Mouse (Mus musculus) neural tube, embryonic 13.5 days (tissue): ENCODE measurements around the gene Cacna1g. TPM values are rescaled to one million over a fixed set of nuclear protein-coding genes. Genes with fewer than 3 reads are reported as not detected.

Source experiments
- ATAC-seq: fragments of 200-750 bp; cut with Nextera tagmentation; 2 replicates; pipeline ENCODE4 v1.8.0; 2017; ENCODE audit warnings: low read depth, mild to moderate bottlenecking, moderate TSS enrichment, moderate library complexity
- H3K27ac ChIP-seq: fragments of 300-500 bp; sonication (generic); replicated peaks from 2 replicates; pipeline ENCODE4 v1.5.1; 2015; ENCODE audit warnings: moderate library complexity, mild to moderate bottlenecking, inconsistent platforms
- H3K27me3 ChIP-seq: fragments of 300-500 bp; sonication (generic); 2 replicates; pipeline ENCODE4 v1.6.1; 2015; ENCODE audit warnings: mild to moderate bottlenecking, inconsistent platforms
- H3K36me3 ChIP-seq: fragments of 300-500 bp; sonication (generic); 2 replicates; pipeline ENCODE4 v1.6.1; 2015; ENCODE audit warnings: mild to moderate bottlenecking, inconsistent platforms
- H3K4me1 ChIP-seq: fragments of 300-500 bp; sonication (generic); replicated peaks from 2 replicates; pipeline ENCODE4 v1.6.1; 2015; ENCODE audit warnings: inconsistent platforms
- H3K4me2 ChIP-seq: fragments of 300-500 bp; sonication (generic); 2 replicates; pipeline ENCODE4 v1.6.1; 2015; ENCODE audit warnings: inconsistent platforms, mild to moderate bottlenecking, moderate library complexity
- H3K4me3 ChIP-seq: fragments of 300-500 bp; sonication (generic); 2 replicates; pipeline ENCODE4 v1.5.1; 2015; ENCODE audit warnings: mild to moderate bottlenecking, inconsistent platforms
- H3K9ac ChIP-seq: fragments of 300-500 bp; sonication (generic); 2 replicates; pipeline ENCODE4 v1.6.1; 2015; ENCODE audit warnings: moderate library complexity, mild to moderate bottlenecking, inconsistent platforms
- H3K9me3 ChIP-seq: fragments of 300-500 bp; sonication (generic); 2 replicates; pipeline ENCODE4 v1.6.1; 2016; ENCODE audit warnings: inconsistent platforms
- whole genome bisulfite sequencing: fragments of 180-500 bp; shearing (Covaris S2); methylation state at CpG from one replicate; pipeline ENCODE4 v1.1.7; 2015; 5-methylcytosine and 5-hydroxymethylcytosine counted together
- polyA plus RNA-seq: library from polyadenylated mRNA; unstranded; fragments of >200 nt; fragmentation: Nextera tagmentation; extraction: Ambion mirVana; gene quantifications from 2 replicates; pipeline ENCODE4 v1.2.1, GENCODE M21; 2015

Gene Cacna1g
- polyA plus RNA-seq, 1 experiment from 2014 or later = 8.9 TPM

- Histone ChIP-seq H3K36me3 (no peaks in the 10 kb centered on the region), H3K4me1 (peaks cover 6% of the 10 kb centered on the region), H3K4me3 (no peak overlapping the region), H3K9ac (no peak overlapping the region), H3K27ac (no peak overlapping the region), H3K9me3 (no peaks in the 10 kb centered on the region), H3K27me3 (no peaks in the 10 kb centered on the region), H3K4me2 (no peak overlapping the region)
- 80% methylated on average over 6 of the region's 6 CpGs for WGBS
- no peak for ATAC-seq
These were observed 104.0 kb downstream of the Cacna1g start for GRCm38 (mm10) chr11:94369981-94370380.

DNA sequence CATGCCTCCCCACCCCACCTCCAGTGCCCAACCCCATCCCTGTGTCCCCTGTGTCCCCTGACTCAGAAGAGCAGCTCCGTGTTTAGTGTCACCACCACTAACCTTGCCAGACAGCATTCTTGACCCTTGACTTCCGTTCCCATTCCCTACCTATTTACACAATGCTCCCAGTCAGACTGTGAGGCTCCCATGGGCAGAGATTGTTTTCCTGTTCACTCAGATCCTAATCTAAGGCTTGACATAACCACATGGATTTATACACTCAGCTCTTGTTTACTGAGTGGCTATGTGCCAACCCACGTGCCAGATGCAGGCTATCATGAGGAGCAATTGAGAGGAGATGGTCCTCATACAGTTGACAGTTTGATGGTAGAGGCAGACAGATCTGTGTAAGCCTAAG, 108.7 kb downstream of the Cacna1g start:
- Histone ChIP-seq H3K9me3 (no peaks in the 10 kb centered on the region), H3K4me1 (no peaks in the 10 kb centered on the region), H3K27ac (no peak overlapping the region), H3K36me3 (no peaks in the 10 kb centered on the region), H3K4me3 (no peak overlapping the region), H3K27me3 (no peaks in the 10 kb centered on the region), H3K9ac (no peak overlapping the region), H3K4me2 (no peak overlapping the region)
- 84% methylated on average over 3 of the region's 3 CpGs for WGBS
- ATAC-seq = no peak

GRCm38 (mm10) chr11:94363690-94364089, 110.3 kb downstream of the Cacna1g start:
- no peak for ATAC-seq
- Histone ChIP-seq H3K4me2 (no peak overlapping the region), H3K36me3 (no peaks in the 10 kb centered on the region), H3K4me1 (no peaks in the 10 kb centered on the region), H3K9ac (no peak overlapping the region), H3K27ac (no peak overlapping the region), H3K9me3 (no peaks in the 10 kb centered on the region), H3K27me3 (no peaks in the 10 kb centered on the region), H3K4me3 (no peak overlapping the region)
- WGBS = 85% methylated on average over 7 of the region's 7 CpGs

GRCm38 (mm10) chr11:94362101-94362500, 111.9 kb downstream of the Cacna1g start:
- H3K4me3 ChIP-seq = no peak overlapping the region
- no peak overlapping the region for H3K9ac ChIP-seq
- WGBS = 94% methylated on average over 5 of the region's 5 CpGs
- H3K36me3 ChIP-seq = no peaks in the 10 kb centered on the region
- no peaks in the 10 kb centered on the region for H3K27me3 ChIP-seq
- no peaks in the 10 kb centered on the region for H3K9me3 ChIP-seq
- no peaks in the 10 kb centered on the region for H3K4me1 ChIP-seq
- ATAC-seq = no peak
- H3K4me2 ChIP-seq = no peak overlapping the region
- no peak overlapping the region for H3K27ac ChIP-seq

DNA sequence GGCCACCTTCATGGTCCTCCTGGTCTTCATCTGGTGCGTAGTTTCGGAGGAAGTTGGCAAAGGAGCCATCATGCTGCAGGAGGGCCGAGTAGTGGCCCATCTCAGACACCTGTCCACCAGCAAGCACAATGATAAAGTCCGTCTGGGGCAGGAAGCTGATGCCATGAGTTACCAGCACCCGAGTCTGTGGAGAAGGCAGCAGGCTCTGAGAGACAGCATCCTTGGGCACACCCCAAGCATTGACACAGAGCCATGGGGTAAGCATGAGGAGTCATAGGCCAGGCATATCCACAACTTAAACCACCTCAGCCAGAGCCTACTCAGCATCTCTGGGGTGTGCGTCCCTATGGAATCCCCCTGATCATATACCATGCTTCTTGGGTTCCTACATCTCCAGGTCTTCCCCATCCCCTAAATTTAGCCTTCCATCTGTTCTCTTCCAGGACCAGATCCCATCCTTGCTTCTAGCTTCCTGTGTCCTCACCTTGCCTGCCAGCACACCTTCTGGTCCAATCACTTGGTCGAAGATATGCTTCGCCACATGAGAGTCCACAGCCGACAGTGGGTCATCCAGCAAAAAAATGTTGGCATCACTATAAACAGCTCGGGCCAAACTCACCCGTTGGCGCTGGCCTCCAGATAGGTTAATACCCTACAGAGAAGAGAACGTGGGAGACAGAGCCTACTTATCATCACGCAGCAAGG, 112.7 kb downstream of the Cacna1g start:
- H3K4me1 ChIP-seq = no peaks in the 10 kb centered on the region
- H3K4me2 ChIP-seq = no peak overlapping the region
- no peak overlapping the region for H3K27ac ChIP-seq
- H3K9me3 ChIP-seq = no peaks in the 10 kb centered on the region
- WGBS = 94% methylated on average over 14 of the region's 14 CpGs
- no peak overlapping the region for H3K9ac ChIP-seq
- no peaks in the 10 kb centered on the region for H3K27me3 ChIP-seq
- no peaks in the 10 kb centered on the region for H3K36me3 ChIP-seq
- ATAC-seq = no peak
- H3K4me3 ChIP-seq = no peak overlapping the region

- no peak overlapping the region for H3K9ac ChIP-seq
- no peak overlapping the region for H3K27ac ChIP-seq
- no peak overlapping the region for H3K4me2 ChIP-seq
- no peak overlapping the region for H3K4me3 ChIP-seq
- WGBS = 95% methylated on average over 12 of the region's 12 CpGs
- no peaks in the 10 kb centered on the region for H3K4me1 ChIP-seq
- H3K9me3 ChIP-seq = no peaks in the 10 kb centered on the region
- no peaks in the 10 kb centered on the region for H3K27me3 ChIP-seq
- ATAC-seq = no peak
- H3K36me3 ChIP-seq = no peaks in the 10 kb centered on the region
These were observed 114.8 kb downstream of the Cacna1g start for GRCm38 (mm10) chr11:94359168-94359567.

Other genes starting within 250 kb of the Cacna1g start
- gene Wfikkn2, start 228.2 kb downstream of the Cacna1g start, polyA plus RNA-seq = 3.3 and 5.1 TPM in 2 replicates
- gene Gm21885, start 192.3 kb downstream of the Cacna1g start, polyA plus RNA-seq = 0.27 TPM in 1 of 2 replicates, not detected in the other
- 146 and 151 TPM in 2 replicates for gene Luc7l3, start 152.2 kb downstream of the Cacna1g start, polyA plus RNA-seq
- 21.0 and 21.8 TPM in 2 replicates for gene Ankrd40, start 146.2 kb downstream of the Cacna1g start, polyA plus RNA-seq
- 0.68 and 1.0 TPM in 2 replicates for gene Abcc3, start 81.2 kb downstream of the Cacna1g start, polyA plus RNA-seq
- gene Spata20, start 12.0 kb upstream of the Cacna1g start, polyA plus RNA-seq = 0.28 TPM in 1 of 2 replicates, not detected in the other
- 0.24 and 0.51 TPM in 2 replicates for gene Epn3, start 25.8 kb upstream of the Cacna1g start, polyA plus RNA-seq
- gene Mycbpap, start 47.5 kb upstream of the Cacna1g start, polyA plus RNA-seq = 1.9 and 2.1 TPM in 2 replicates
- gene Rsad1, start 75.1 kb upstream of the Cacna1g start, polyA plus RNA-seq = 4.7 and 5.4 TPM in 2 replicates
- 0.45 and 1.7 TPM in 2 replicates for gene Chad, start 90.8 kb upstream of the Cacna1g start, polyA plus RNA-seq
- gene Acsf2, start 127.7 kb upstream of the Cacna1g start, polyA plus RNA-seq = 2.0 and 2.2 TPM in 2 replicates
- 169 and 170 TPM in 2 replicates for gene Lrrc59, start 155.6 kb upstream of the Cacna1g start, polyA plus RNA-seq
- gene Mrpl27, start 179.6 kb upstream of the Cacna1g start, polyA plus RNA-seq = 144 and 147 TPM in 2 replicates
- 5.0 and 5.2 TPM in 2 replicates for gene Eme1, start 179.8 kb upstream of the Cacna1g start, polyA plus RNA-seq
- 16.0 and 16.1 TPM in 2 replicates for gene Xylt2, start 203.3 kb upstream of the Cacna1g start, polyA plus RNA-seq
- 0.23 and 0.29 TPM in 2 replicates for gene Gm11541, start 230.3 kb upstream of the Cacna1g start, polyA plus RNA-seq